Mouse (Mus musculus) ES-Bruce4 (cell line): ENCODE measurements around the gene Spg11.

Experiments
- CTCF ChIP-seq: IDR thresholded peaks from one replicate; pipeline ENCODE4 v1.8.1; 2011; ENCODE audit warnings: low read depth, low read length
- EP300 ChIP-seq: IDR thresholded peaks from 2 replicates; pipeline ENCODE4 v1.6.1; 2011; ENCODE audit warnings: low read depth, low read length; ENCODE audit not compliant: insufficient read depth
- POLR2A ChIP-seq: IDR thresholded peaks from one replicate; pipeline ENCODE4 v1.8.1; 2011; ENCODE audit warnings: low read length; ENCODE audit not compliant: insufficient read depth

- TF ChIP-seq CTCF (no peak), POLR2A (no peak), EP300 (no peak)
These were observed 38.0 kb upstream of the Spg11 start for GRCm38 (mm10) chr2:122156051-122156700.
